Mouse (Mus musculus) hindlimb bud, embryonic 11.5 days (tissue): Measurements from ENCODE around the gene Mrtfb.

Source experiments
- DNase-seq: peaks from one replicate; pipeline ENCODE4 v3.0.0-alpha.2; 2012; ENCODE audit warnings: low read depth, low spot score; ENCODE audit errors: extremely low spot score

Gene Mrtfb

DNA sequence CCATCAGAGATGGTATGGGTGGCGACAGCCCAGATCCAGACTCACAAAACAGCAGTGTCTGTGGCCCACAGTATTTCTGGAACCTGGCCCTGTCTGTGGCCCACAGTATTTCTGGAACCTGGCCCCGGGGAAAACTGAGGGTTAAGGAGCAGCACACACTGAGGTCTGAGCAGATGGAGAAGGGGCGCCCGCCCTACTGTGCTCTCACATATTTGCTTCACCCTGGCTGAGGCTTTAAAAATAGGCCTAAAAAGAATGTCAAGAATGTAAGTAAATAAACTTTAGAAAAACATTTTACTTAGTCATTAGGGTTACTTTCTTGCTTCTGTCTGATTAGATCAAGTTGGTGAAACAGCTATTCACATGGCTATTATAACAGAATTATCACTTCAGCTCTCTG lies 131.0 kb downstream of the Mrtfb start:
- DNase-seq, result no peak

DNA sequence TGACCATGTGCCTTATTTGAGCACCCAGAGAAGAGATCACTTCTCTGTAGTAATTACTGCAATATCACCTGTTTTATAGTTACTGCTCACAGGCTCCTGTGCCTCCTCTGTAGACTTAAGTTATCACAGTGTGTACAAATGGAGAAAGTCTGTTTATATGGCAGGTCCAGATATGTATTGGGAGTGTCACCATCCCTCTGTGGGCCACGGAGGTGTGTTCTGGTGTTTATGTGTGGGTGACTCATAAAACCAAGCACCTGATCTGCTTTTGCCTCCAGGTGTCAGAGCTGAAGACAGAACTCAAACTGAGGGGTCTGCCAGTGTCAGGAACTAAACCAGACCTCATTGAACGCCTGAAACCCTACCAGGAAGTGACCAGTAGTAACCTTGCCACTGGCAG lies 144.1 kb downstream of the Mrtfb start:
- DNase-seq, result no peak

DNA sequence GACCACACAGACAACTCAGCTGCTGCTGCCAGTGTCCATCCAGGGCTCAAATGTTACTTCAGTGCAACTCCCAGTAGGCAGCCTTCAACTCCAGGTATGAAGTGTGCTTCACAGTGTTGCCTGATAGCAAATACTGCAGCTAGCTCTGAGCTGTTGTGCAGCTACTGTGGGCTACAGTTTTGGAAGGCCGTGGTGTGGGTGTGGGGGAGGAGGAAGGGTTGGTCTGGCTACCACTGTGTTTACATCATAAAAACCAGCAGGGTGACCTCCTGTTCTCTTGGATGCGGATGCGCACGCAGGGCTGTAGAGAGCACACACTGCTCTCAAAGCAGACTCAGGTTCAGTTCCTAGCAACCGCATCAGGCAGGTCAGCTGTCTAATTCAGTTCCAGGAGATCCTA lies 145.3 kb downstream of the Mrtfb start:
- no peak for DNase-seq

DNA sequence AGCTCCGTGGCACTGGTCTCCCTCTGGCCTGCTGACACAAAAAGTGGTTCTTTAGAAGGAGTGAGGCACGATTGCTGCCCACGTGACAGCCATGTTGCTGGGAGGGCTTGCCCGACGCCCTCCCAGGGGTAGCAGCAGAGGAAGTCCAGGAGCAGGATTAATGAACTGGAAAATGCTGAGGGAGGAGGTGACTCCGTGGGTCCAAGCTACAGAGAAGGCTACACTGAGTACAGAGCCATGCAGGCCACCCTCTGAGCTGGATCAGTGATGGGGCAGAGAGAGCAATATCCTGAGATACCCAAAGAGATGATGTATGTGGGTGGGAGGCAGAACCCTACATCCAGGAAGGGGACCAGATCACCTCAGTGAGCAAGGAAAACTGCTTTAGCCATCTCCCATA lies 148.4 kb downstream of the Mrtfb start:
- no peak for DNase-seq

DNA sequence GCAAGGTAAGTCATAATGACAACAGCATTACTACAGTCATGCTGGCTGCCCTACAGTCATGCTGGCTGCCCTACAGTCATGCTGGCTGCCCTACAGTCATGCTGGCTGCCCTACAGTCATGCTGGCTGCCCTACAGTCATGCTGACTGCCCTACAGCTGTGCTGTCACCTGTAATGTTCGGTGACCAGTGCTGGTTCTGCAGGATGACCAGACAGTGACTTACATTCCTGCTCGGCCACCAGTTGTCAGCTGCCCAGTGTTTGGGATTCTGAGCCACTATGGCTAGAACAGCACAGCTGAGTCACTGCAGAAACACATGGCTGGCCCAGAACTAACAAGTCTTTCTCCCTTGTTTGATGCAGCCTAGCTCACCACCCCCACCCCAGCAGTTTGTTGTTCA lies 149.1 kb downstream of the Mrtfb start:
- DNase-seq, result no peak

DNA sequence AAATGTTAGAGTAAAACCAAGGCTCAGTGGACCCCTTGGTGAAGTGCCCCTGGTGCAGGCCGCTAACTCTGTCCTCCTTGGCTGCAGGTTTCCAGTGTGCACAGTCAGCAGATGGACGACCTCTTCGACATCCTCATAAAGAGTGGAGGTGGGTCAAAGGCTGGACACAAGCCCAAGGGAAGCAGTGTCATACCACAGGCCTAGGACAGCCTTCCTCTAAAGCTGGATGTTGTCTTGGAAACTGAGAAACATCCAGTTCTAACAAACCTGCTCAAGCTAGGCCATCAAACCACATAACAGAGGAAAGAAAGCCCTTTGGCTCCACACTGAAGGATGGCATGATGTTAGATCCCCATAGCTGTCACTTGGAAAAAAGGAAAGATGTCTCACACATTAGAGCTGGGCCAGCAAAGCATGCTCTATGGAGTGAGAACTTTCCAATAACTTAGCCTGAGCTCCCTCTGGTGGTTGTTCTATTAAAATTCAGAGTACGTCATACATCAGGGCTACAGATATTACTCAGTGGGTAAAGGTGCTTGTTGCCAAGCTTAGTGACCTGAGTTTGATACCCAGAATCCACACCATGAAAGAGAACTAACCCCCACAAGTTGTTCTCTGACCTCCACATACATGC lies 153.4 kb downstream of the Mrtfb start:
- DNase-seq, result peak; percentile 18

DNA sequence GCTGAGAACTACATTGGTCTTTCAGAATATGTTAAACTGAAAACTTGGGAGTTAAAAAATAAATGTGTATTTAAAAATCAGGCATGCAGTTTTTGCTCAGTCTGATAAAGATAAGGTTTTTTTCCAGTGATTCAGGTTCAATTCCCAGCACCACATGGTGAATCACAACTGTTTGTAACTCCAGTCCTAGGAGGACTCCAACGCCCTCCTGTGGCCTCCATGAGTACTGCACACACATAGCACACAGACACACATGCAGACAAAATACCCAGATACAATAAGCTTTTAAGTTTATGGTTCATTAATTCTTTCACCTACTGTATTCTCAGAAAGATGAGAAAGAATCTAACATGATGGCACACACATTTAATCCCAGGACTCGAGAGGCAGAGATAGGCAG lies 154.5 kb downstream of the Mrtfb start:
- no peak for DNase-seq

DNA sequence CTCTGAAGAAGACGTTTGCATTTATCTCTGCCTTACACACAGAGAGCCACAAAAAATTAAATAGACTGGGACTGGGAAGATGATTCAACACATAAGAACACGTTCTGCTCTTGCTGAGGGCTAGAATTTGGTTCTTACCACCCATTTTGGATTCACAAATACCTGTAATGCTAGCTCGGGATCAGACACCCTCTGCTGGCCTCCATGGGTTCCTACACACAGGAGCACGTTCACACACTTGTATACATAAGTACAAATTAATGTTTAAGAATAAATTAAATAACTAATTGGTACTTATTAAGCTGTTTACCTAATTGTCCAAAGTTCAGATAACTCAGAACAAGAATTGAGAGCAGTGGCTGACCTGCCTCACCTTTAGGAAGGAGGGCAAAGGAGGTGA lies 155.2 kb downstream of the Mrtfb start:
- DNase-seq, result no peak

DNA sequence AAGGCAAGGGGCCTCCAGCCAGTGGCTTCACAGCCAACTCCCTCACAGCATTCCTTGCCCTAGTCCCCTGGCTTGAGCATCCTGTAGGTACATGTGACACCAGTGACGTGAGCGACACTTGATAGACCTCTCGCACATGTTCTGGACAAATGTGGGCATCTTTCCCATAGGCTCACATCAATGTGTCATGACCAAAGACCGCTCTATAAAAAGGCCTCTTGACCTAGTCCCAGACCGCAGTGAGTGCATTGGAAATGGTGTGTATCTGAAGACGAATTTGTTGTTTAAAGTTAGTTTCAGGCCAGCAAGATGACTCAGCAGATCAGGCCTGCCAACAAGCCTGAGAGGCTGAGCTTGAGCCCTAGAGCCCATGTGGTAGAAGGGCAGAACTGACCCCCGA lies 158.3 kb downstream of the Mrtfb start:
- no peak for DNase-seq

DNA sequence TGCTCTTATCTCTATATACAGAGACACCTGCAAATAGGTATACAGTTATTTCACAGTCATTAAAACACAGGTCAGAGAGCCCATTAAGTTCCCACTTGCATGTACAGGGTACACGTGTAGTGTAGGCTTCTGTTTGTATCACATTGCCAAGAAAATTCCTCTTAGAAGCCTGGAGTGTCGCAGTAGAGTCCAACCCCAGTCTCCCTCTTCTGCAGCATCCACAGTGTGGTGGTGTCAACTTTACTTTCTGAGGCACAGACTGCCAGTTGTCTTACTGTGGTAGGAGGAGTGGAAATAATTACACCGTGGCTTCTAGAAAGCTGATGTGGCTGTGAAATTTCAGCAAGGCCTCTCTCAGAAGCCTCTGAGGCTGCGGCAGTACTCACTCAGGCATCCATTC lies 158.7 kb downstream of the Mrtfb start:
- DNase-seq, result no peak

DNA sequence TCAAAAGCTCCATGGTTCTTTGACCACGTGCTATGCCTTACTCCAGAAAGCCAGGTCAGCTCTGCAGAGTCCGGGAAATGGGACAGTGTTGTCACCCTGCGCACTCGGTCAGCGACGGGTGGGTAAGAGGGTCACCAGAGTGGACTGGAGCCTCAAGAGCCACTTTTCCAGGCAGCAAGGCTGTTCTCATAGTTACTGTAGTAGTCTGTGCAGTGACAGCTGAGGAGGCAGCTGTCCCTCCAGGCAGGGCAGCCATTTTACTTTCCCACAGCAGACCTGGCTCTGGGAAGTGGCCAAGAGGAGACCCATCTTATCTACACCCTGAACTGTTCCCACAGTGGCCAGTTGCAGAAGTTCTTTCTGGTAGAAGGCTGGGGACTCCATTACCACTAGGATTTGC lies 159.2 kb downstream of the Mrtfb start:
- no peak for DNase-seq

DNA sequence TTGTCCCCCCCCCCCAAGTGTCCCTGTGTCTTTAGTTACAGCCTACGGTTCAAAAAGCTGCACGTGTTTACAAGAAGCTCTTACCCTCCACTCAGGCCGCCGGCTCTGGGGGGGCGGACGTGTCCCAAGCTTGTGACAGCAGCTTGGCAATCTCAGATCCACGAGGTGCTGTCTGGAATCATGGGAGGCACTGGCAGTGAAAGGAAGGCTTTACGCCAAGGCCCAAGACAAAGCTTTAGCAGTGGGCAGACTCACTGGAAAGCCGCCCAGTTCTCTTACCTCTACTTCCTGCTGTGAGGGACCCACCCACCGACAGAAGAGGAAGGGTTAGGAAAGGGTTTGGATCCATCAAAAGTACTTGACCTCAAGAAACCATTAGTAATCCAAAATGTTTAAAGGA lies 160.2 kb downstream of the Mrtfb start:
- DNase-seq, result no peak

DNA sequence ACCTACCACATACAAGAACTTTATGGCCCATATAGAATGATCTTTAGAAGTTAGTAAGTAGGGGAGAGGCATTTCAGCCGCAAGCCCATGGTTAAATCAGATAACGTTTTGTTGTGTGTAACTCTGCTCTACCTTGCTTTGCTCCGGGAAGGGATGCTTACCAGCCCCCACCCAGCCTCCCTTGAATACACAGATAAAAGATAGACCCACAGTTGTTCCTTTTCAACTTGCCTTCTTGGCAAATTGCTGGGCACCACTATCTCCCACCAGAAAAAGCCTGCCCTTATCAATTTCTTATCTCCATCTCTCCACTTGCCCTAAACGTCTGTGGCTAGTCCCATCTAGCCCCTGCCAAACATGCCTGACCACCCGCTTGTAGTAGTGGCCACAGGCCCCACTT lies 161.6 kb downstream of the Mrtfb start:
- no peak for DNase-seq

DNA sequence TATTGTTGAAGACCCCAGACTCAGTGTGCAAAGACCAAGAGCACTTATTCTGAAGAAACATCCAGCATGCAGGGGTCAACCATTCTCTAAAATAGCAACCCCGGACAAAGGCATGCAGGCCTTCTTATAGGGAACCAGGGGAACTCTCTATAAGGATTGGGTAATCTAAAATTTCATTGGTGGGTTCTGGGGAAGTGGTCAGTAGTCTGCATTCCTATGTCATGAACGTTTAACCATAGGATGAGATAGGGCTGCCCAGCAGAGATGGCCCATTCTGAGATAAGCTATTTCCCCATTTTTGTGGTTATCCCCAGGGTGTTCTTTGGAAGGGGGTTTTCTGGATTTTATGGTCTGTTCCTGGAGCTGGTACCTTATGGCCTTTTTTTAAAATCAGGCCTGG lies 163.5 kb downstream of the Mrtfb start:
- no peak for DNase-seq

DNA sequence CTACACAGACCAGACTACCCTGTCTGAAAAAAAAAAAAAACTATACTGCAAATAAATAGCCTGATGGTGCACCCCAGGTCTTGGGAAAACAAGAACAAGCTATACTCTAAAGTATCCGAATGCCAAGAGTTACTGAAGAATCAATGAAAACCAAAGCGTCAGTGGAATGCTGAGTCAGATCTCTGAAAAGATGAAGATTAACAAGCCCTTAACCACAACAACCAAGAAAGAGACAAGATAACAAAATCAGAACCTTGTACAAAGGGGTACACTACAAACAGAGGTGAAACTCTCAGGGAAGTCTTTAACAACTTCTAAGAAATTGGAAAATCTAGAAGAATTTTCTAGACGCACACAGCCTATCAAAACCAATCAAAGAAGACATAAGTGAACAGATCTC lies 166.2 kb downstream of the Mrtfb start:
- DNase-seq, result no peak

DNA sequence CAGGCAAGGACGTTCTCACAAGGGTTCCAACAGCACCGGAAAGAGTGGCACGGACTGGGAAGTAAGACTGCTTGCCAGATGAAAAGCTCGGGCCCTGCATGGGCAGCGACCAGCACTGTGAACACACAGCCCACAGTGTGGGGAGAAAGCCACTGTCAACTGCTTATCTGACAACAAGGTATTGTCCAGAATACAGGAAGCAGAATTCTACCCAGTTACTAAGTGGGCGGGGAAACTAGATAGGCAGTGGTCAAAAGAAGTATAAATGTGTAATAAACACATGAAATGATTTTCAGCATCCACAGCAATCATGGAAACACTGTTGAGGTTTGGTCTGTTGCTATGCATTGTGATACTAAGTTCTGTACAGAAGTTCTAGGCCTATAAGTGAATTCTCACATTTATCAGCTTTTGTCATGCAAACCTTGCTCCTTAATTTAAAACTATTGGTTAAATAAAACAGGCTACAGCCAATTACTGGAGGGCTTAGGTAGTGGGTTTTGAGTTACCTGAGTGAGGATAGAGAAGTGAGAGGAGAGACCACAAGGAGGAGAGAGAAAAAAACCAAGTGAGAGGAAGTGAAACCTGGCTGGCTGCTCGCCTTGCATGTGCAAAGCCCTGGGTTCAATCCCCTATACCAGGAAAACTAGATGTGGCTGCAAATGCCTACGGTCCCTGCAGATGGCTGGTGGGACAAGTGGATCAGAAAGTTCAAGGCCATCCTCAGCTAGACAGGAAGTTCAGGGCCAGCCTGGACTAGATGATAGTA lies 167.5 kb downstream of the Mrtfb start:
- no peak for DNase-seq

DNA sequence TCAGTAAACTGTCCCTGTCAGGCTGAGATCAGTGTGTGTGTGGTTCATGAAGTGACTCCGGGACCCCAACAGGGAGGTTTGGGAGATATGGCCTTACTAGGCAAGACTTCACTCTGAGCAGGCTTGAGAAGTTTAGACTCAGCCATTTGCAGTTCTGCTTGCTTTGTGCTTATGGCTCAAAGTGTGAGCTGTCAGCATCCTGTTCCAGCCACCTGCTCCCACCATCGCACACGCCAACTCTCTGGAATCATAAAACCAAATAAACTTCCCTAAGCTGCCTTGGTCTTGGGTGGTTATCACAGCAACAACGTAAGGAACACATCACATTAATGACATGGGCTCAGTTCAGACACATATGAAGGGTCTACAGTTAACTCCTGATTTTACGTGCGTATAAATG lies 169.5 kb downstream of the Mrtfb start:
- DNase-seq, result no peak

DNA sequence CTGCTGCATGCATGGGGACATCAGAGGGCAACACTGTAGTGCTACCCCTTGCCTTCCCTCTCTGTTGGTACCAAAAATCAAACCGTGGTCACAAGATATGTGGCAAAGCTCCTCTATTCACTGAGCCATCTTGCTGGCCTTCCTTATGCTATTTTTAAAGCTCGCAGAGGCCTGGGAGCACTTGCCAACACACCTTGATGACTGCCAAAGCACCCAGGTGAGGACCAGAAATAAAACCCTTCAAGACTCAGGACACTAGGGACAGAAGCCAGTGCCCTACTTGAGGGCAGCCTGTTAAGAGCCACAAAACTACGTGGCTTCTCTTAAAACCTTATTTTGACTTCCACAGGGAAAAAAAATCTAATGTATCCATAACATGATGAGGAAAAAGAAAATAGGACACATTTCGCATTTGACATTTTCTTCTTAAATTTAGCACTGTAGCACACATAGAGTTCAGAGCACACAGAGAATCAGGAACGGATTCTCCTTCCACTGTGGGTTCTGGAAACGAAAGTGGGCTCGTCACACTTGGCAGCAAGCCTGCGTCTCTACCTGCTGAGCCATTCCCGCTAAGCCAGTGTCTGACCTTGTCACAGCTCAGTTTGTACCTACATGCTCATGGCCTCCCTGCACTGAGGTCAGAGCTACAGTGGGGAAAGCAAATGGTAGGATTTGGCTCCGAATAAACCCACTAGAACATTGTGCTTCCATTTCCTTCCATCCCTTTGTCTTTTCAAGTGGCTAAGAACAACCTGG lies 170.7 kb downstream of the Mrtfb start:
- no peak for DNase-seq

DNA sequence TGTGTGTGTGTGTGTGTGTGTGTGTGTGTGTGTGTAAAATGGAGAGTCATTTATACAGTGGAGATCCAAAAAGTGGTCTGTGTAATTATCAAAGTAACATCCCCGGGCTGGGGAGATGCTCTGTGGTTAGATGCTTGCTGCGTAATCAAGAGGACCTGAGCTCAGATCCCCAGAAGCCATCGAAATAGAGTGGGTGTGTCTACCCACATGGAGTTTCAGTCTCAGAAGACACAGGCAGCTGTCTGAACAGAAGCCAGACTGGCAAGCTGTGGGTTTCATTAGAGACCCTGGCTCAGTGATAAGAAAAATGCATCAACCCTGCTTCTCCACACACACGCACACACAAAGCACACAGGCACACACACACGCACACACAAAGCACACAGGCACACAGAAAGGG lies 171.8 kb downstream of the Mrtfb start:
- DNase-seq, result no peak

DNA sequence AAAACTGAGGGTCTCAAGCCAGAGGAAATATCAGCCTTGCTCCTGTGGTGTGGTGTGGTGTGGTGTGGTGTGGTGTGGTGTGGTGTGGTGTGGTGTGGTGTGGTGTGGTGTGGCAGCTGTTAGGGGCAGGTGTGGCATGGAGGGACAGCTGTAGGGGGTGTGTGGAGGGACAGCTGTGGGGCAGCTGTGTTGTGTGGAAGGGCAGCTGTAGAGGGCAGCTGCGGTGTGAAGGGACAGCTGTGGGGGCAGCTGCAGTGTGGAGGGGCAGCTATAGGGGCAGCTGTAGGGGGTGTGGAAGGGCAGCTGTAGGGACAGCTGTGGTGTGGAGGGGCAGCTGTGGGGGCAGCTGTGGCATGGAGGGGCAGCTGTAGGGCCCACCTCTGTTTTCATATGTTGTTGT lies 172.5 kb downstream of the Mrtfb start:
- no peak for DNase-seq

DNA sequence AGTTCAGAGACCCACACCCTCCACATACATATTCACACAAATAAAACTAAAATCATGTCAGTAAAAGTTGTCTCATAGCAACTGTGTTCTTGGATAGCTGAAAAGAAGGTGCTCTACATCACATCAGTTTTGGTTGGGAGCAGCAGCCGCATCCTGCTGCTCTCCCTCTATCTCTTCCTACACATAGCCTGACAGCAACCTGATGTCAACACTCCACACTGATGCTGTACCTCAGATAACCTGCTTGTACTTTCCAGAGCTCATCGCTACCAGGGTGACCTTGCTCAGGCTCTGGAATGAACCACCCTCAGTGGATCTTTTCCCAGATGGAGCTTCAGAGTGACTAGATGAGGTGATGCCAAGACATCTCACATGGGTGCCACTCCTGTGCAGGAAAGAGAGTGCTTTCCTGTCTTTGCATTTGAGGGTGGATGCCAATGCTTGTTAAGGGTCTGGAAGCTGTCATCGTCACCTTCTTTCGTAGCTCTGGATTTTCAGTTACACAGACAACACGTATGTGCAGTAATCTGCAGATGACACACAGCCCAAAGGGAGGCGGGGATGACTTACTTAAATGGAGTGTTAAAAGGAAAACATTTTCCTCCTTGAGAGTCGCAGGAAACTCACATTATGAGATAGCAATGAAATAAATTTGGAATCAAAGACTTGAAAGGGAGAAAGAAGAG lies 173.8 kb downstream of the Mrtfb start:
- DNase-seq, result no peak

DNA sequence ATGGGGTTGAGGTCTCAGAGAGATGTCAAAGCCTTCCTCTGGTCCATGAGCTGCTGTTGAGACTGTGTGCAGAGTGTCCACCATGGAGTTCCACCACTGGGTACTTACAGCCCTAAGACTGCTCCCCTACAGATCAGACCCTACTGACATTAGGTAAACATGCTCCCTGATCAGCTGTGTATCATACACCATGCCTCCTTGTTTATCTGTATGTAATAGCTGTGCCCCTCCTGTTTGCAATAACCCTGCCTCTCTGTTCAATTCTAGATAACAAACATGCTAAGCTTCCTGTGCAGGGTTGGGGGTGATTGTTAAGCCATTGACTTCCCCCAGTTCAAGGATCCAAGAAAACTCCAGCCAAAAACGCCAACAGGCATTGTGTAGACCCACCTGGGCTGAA lies 174.7 kb downstream of the Mrtfb start:
- no peak for DNase-seq
